Mouse (Mus musculus): ENCODE results near the gene Kirrel2. TPM values are rescaled to one million over a fixed set of nuclear protein-coding genes. Genes with fewer than 3 reads are reported as not detected.
A peak's percentile ranks its signal among the peaks of the same experiment; 100 is the strongest.

The Kirrel2 gene
- polyA plus RNA-seq, 1 experiment from 2014 or later = 0.17 TPM

GRCm38 (mm10) chr7:30423071-30423641 is 34.3 kb downstream of the Kirrel2 start:
- H3K27ac ChIP-seq = no peak overlapping the region
- 0 out of 2 replicates have a peak, but pooled peaks cover 2% of the 10 kb centered on the region for H3K9me3 ChIP-seq
- H3K4me3 ChIP-seq = peak overlapping the region; percentile 64
- H3K9ac ChIP-seq = peak overlapping the region; percentile 69
- 40% methylated on average over 23 of the region's 23 CpGs for WGBS
- H3K4me1 ChIP-seq = peaks cover 19% of the 10 kb centered on the region
- H3K4me2 ChIP-seq = peak overlapping the region; percentile 97
- no peak for ATAC-seq (ENCODE audit: insufficient number of reproducible peaks, insufficient read depth, low FRiP score, low TSS enrichment, low read depth)
- H3K36me3 ChIP-seq = peaks cover 27% of the 10 kb centered on the region
- H3K27me3 ChIP-seq = peaks cover 11% of the 10 kb centered on the region

- peak overlapping the region; percentile 48; the same call in 1 of the 2 replicates for H3K27ac ChIP-seq
- peaks cover 19% of the 10 kb centered on the region for H3K4me1 ChIP-seq
- peak overlapping the region; percentile 69 for H3K9ac ChIP-seq
- peak overlapping the region; percentile 64 for H3K4me3 ChIP-seq
- 0 out of 2 replicates have a peak, but pooled peaks have one; percentile 17 for ATAC-seq (ENCODE audit: insufficient number of reproducible peaks, insufficient read depth, low FRiP score, low TSS enrichment, low read depth)
- H3K9me3 ChIP-seq = 0 out of 2 replicates have a peak, but pooled peaks cover 2% of the 10 kb centered on the region
- peaks cover 23% of the 10 kb centered on the region for H3K36me3 ChIP-seq
- 14% methylated on average over 9 of the region's 9 CpGs for WGBS
- peaks cover 11% of the 10 kb centered on the region for H3K27me3 ChIP-seq
- peak overlapping the region; percentile 97 for H3K4me2 ChIP-seq
Measured at GRCm38 (mm10) chr7:30422560-30422959, 34.9 kb downstream of the Kirrel2 start.

DNA sequence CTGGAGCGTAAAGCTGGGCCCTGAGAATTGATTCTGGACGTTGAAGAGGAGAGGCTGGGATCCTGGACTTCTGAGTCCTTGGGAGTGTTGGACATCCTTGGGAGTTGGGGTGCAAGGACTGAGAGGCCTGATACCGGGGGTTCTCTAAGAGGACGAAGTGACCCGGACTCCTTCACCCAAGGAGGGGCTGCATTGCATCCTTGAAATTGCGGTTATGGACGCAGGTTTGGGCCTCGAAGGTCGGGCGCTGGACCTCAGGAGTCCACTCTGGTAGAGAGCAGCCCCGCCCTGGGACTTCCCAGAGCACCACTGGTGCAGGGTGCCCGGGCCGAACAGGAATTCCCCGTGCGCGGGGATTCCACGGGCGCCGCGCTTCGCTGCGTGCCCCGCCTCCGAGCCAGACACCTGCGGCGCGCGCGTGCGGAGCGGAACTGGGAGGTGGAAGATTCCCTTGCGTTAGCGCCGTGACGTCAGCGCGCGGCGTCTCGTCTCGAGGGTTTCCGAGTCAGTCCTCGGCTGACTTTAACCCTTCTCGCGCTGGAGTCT is 35.5 kb downstream of the Kirrel2 start:
- Histone ChIP-seq H3K27me3 (peaks cover 11% of the 10 kb centered on the region), H3K9me3 (0 out of 2 replicates have a peak, but pooled peaks cover 2% of the 10 kb centered on the region), H3K36me3 (peaks cover 17% of the 10 kb centered on the region), H3K4me3 (peak overlapping the region; percentile 64), H3K27ac (0 out of 2 replicates have a peak overlapping the region, but pooled peaks have one; percentile 23), H3K9ac (peak overlapping the region; percentile 69), H3K4me1 (peaks cover 19% of the 10 kb centered on the region), H3K4me2 (peak overlapping the region; percentile 97)
- WGBS = under 1% methylated on average over 45 of the region's 45 CpGs
- peak; percentile 62; the same call in 1 of the 2 replicates for ATAC-seq (ENCODE audit: insufficient number of reproducible peaks, insufficient read depth, low FRiP score, low TSS enrichment, low read depth)

GRCm38 (mm10) chr7:30421175-30421889 is 36.2 kb downstream of the Kirrel2 start, which contains the start of gene Nfkbid:
Gene Nfkbid (plus strand): TSS chr7:30421732.
- H3K27me3 ChIP-seq = peaks cover 11% of the 10 kb centered on the region
- peaks cover 13% of the 10 kb centered on the region for H3K36me3 ChIP-seq
- peak within 1 kb of the TSS; percentile 97 for H3K4me2 ChIP-seq
- peak within 1 kb of the TSS; percentile 48; the same call in 1 of the 2 replicates for H3K27ac ChIP-seq
- H3K4me1 ChIP-seq = peaks cover 19% of the 10 kb centered on the region
- peak within 1 kb of the TSS; percentile 64 for H3K4me3 ChIP-seq
- ATAC-seq (ENCODE audit: insufficient number of reproducible peaks, insufficient read depth, low FRiP score, low TSS enrichment, low read depth) = no peak
- H3K9ac ChIP-seq = peak within 1 kb of the TSS; percentile 69
- 9% methylated on average over 31 of the region's 31 CpGs for WGBS
- H3K9me3 ChIP-seq = 0 out of 2 replicates have a peak, but pooled peaks cover 2% of the 10 kb centered on the region

- Histone ChIP-seq H3K4me3 (no peak overlapping the region), H3K9ac (no peak overlapping the region), H3K27me3 (peaks cover 11% of the 10 kb centered on the region), H3K9me3 (0 out of 2 replicates have a peak, but pooled peaks cover 2% of the 10 kb centered on the region), H3K36me3 (peaks cover 7% of the 10 kb centered on the region), H3K27ac (no peak overlapping the region), H3K4me2 (no peak overlapping the region), H3K4me1 (peaks cover 19% of the 10 kb centered on the region)
- 61% methylated on average over 3 of the region's 3 CpGs for WGBS
- no peak for ATAC-seq (ENCODE audit: insufficient number of reproducible peaks, insufficient read depth, low FRiP score, low TSS enrichment, low read depth)
Measured at GRCm38 (mm10) chr7:30420673-30421072, 36.8 kb downstream of the Kirrel2 start.

DNA sequence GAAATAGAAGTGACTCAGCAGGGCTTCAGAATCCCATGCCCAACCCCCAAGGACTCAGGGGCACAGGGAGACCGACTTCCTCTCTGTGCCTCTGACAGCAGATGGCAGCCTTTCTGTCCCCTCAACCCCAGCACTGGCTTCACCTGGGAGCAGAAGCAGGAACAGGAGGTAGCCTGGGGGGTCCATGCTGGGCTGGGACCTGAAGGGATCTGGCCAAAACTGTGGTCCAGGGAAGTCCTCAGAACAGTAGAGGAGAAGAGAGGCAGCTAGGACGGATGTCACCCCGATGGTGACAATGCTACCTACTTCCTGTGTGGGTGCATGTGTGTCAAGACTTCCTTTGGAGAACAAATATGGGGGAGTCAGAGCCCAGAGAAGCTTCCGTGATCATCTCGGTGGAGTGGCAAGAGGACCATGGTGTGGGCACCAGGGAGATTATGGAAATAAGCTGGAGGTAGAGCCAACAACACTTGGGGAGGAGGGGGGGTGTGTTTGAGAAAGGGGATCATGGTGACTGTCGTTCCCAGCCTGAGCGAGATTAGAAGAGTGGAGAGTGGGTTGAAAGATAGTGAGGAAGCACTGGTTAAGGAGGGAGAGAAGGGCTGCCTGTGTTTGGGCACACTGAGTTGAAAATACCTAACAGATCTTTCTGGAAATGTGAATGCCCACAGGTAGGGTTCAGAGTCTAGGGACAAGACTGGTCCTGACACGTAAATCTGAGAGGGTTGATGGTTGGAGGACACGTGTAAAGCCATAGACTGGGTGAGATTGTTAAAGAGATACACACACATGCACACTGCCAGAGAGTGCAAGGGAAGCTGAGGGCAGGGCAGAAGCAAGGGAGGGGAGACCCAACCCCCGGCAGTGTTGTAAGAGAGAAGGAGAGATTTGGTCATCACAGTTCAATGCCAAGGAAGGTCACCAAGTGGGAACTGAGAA is 37.7 kb downstream of the Kirrel2 start, which contains the start of gene Hcst:
Hcst (minus strand) TSS at position 294 of the 939 bp plus-strand sequence.
- peaks cover 11% of the 10 kb centered on the region for H3K27me3 ChIP-seq
- no peak within 1 kb of the TSS for H3K9ac ChIP-seq
- H3K9me3 ChIP-seq = 0 out of 2 replicates have a peak, but pooled peaks cover 2% of the 10 kb centered on the region
- H3K4me3 ChIP-seq = no peak within 1 kb of the TSS
- ATAC-seq (ENCODE audit: insufficient number of reproducible peaks, insufficient read depth, low FRiP score, low TSS enrichment, low read depth) = no peak
- H3K27ac ChIP-seq = no peak within 1 kb of the TSS
- H3K4me1 ChIP-seq = peaks cover 19% of the 10 kb centered on the region
- H3K4me2 ChIP-seq = no peak within 1 kb of the TSS
- WGBS = 72% methylated on average over 10 of the region's 10 CpGs
- no peaks in the 10 kb centered on the region for H3K36me3 ChIP-seq

DNA sequence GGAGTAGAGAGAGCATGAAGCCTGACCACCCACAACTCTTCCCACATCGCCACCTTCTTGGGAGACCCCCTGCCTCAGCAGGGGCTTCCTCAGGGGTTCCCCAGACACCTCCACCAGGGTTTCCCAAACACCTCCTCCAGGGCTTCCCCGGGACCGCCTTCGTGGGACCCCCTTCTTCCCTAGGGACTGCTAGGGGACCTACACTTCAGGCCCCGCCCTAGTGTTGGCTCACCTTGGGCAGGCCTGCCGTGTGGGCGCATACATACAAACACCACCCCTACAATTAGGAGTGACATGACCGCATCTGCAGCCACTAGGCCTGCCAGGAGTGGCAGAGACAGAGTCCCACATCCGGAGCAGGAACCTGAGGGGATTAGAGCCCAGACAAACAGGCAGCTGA is 39.6 kb downstream of the Kirrel2 start:
- no peak overlapping the region for H3K27ac ChIP-seq
- H3K9ac ChIP-seq = no peak overlapping the region
- no peaks in the 10 kb centered on the region for H3K36me3 ChIP-seq
- 74% methylated on average over 9 of the region's 9 CpGs for WGBS
- H3K4me1 ChIP-seq = peaks cover 13% of the 10 kb centered on the region
- H3K9me3 ChIP-seq = 0 out of 2 replicates have a peak, but pooled peaks cover 2% of the 10 kb centered on the region
- no peak overlapping the region for H3K4me2 ChIP-seq
- no peak overlapping the region for H3K4me3 ChIP-seq
- peaks cover 11% of the 10 kb centered on the region for H3K27me3 ChIP-seq
- no peak for ATAC-seq (ENCODE audit: insufficient number of reproducible peaks, insufficient read depth, low FRiP score, low TSS enrichment, low read depth)

- Histone ChIP-seq H3K9ac (no peak within 1 kb of the TSS), H3K4me3 (no peak within 1 kb of the TSS), H3K36me3 (no peaks in the 10 kb centered on the region), H3K27me3 (0 out of 2 replicates have a peak, but pooled peaks cover 6% of the 10 kb centered on the region), H3K27ac (no peak within 1 kb of the TSS), H3K4me2 (no peak within 1 kb of the TSS), H3K4me1 (no peaks in the 10 kb centered on the region), H3K9me3 (0 out of 2 replicates have a peak, but pooled peaks cover 2% of the 10 kb centered on the region)
- WGBS = 68% methylated on average over 5 of the region's 5 CpGs
- ATAC-seq (ENCODE audit: insufficient number of reproducible peaks, insufficient read depth, low FRiP score, low TSS enrichment, low read depth) = no peak
Measured at GRCm38 (mm10) chr7:30413596-30413995, 43.9 kb downstream of the Kirrel2 start, which contains the start of gene Tyrobp. Gene Tyrobp (plus strand): TSS chr7:30413760.

GRCm38 (mm10) chr7:30412735-30413147 is 44.7 kb downstream of the Kirrel2 start:
- no peak overlapping the region for H3K4me2 ChIP-seq
- WGBS = 42% methylated on average over 4 of the region's 4 CpGs
- ATAC-seq (ENCODE audit: insufficient number of reproducible peaks, insufficient read depth, low FRiP score, low TSS enrichment, low read depth) = no peak

DNA sequence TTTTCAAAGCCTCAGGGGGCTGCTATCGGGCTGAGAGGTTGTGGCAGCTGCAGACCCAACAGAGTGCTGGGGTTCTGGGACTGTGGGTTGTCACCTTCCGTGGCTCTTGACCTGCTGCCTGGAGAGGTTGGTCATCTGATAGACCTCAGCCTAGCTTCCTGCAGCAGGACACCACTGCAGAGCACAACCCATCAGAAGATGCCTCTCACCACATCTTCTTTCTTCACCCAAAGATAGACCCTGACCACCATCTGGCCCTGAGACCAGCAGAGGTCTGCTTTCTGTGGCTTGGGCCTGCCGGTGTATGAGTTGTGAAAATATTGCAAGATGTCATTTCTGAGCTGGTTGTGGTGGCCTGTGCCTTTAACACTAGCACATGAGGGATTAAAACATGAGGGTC is 46.5 kb downstream of the Kirrel2 start:
- WGBS = 77% methylated on average over 3 of the region's 3 CpGs

More at GRCm38 (mm10) chr7:30412735-30413147, 44.7 kb downstream of the Kirrel2 start:
- 0 out of 2 replicates have a peak, but pooled peaks cover 6% of the 10 kb centered on the region for H3K27me3 ChIP-seq
- no peaks in the 10 kb centered on the region for H3K36me3 ChIP-seq
- H3K4me1 ChIP-seq = no peaks in the 10 kb centered on the region
- H3K9ac ChIP-seq = no peak overlapping the region
- H3K4me3 ChIP-seq = no peak overlapping the region
- no peaks in the 10 kb centered on the region for H3K9me3 ChIP-seq
- no peak overlapping the region for H3K27ac ChIP-seq

More for the DNA sequence above, 46.5 kb downstream of the Kirrel2 start:
- 0 out of 2 replicates have a peak, but pooled peaks cover 6% of the 10 kb centered on the region for H3K27me3 ChIP-seq
- no peak overlapping the region for H3K4me2 ChIP-seq
- H3K4me1 ChIP-seq = no peaks in the 10 kb centered on the region
- H3K27ac ChIP-seq = no peak overlapping the region
- peaks cover 6% of the 10 kb centered on the region; the same call in 1 of the 2 replicates for H3K9me3 ChIP-seq
- H3K36me3 ChIP-seq = no peaks in the 10 kb centered on the region
- no peak overlapping the region for H3K9ac ChIP-seq
- no peak overlapping the region for H3K4me3 ChIP-seq
- no peak for ATAC-seq (ENCODE audit: insufficient number of reproducible peaks, insufficient read depth, low FRiP score, low TSS enrichment, low read depth)

Measured in embryonic facial prominence, embryonic 13.5 days (tissue).